Mouse (Mus musculus): Measurements from ENCODE around the gene Lsm6.

Lsm6 gene

GRCm38 (mm10) chr8:78806006-78806405 lies 14.9 kb downstream of the Lsm6 start:
- DNase-seq (ENCODE audit: low spot score in 2 of 2), result no peak

DNA sequence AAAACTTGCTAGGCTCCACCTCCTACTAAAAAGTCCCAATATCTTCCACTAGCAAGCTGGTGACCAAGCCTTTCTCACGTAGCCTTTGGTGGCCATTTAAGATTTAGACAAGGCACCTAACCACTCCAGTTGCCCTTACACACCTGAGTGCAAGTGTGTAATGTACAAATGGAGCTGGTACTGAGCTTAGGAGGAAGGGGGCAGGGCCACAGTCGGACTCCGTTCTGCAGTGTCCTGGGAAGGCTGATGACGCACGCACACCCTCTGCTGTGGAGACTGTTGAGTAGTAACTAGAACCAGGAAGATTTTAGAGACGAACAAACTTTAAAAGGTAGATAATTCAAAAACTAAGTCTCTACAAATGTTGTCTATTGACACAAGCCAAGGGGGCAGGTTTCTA lies 19.7 kb downstream of the Lsm6 start:
- DNase-seq (ENCODE audit: low spot score in 2 of 2), result no peak

DNA sequence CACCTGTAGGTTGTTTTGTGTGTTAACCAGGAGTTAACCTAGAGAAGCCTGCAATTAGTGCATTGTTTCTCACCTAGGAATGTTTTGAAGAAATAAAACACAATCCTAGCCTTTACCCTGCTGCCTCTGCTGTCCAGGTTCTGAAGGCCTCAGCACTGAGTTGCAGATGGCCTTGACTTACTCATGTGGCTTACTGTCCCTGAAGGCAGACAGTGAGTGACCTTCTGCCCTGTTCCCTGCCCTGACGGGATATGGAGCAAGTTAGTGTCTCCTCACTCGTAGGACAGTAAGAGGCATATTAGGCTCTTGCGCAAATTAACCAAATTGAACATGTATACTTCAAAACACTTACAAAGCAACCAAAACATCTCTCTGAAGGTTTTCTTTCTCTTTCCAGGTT lies 22.3 kb downstream of the Lsm6 start:
- no peak for DNase-seq (ENCODE audit: low spot score in 2 of 2)

DNA sequence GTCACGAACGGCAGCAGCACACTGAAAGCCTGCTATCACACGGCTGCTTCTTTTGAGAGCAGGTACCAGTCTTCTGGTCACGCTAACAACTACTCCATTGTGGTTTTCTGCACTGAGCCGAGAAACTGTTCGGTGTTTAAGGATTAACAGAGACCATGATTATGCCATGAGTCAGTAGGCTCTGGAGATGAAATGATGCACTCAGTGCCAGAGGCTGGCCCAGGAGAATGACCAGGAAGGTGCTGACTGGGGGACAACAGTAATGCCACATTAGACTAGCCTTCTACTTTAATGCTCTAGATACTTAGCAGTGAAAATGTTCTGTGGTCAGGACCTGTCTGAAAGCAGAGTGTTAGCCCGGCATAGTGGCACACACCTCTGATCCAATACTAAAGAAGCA lies 23.0 kb downstream of the Lsm6 start:
- no peak for DNase-seq (ENCODE audit: low spot score in 2 of 2)

DNA sequence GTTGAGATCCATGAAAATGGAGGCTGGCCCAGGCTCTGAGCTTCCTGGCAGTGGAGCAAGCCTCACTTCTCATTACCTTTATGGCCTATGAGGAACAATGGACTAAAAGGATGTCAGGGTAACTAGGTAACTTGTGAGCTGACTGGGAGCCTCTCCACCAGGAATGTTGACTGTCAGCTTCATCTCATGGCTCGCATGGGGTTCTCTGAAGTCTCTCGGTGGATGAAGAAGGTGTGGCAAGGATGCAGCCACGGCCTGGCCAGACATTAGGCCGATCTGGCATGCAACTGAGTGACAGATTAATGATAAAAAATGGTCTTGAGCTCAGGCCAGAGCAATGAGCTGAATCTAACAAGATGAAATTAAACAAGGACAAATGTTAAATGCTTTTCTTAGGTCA lies 27.7 kb downstream of the Lsm6 start:
- DNase-seq (ENCODE audit: low spot score in 2 of 2), result no peak

GRCm38 (mm10) chr8:78776816-78777215 lies 44.1 kb downstream of the Lsm6 start:
- no peak for DNase-seq (ENCODE audit: low spot score in 2 of 2)

DNA sequence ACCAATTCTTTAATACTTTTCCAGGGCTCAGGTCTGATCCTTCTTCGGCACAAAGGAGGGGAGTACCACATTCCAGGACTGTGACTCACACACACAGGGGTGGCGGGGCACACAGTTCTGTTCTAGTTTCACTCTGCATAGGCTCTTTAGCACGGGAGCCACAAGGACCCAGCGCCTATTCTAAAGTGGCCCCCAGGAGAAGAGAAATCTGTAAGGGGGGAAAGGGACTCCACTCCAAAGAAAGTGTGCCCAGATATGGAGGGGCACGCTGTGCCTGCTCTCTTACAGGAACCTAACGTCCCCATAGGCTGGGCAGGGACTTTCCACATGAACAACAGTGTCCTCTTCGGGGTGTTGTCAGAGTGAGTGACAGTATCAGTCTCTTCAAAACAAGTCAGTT lies 49.7 kb downstream of the Lsm6 start:
- no peak for DNase-seq (ENCODE audit: low spot score in 2 of 2)

- no peak for DNase-seq (ENCODE audit: low spot score in 2 of 2)
Measured at GRCm38 (mm10) chr8:78770584-78770983, 50.4 kb downstream of the Lsm6 start.

- no peak for DNase-seq (ENCODE audit: low spot score in 2 of 2)
Measured at GRCm38 (mm10) chr8:78765556-78765955, 55.4 kb downstream of the Lsm6 start.

DNA sequence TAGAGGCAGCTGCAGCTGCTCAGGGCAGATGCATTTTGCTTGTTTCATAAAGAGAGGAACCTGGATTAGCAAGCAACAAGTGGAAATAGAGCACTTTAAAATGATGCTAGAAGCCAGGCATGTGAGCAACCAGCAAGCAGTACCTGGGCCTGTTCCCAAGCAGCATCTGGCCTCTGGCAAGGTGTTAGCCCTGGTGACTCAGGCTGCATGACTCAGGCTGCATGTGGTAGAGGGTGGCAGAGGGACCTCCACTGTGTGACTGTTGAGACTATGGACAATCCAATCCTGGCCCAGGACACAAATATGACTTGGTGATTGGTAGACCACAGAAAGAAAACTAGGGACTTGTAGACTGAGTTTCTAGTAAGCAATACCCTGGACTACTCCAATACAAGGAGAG lies 56.0 kb downstream of the Lsm6 start:
- DNase-seq (ENCODE audit: low spot score in 2 of 2), result no peak

GRCm38 (mm10) chr8:78759139-78759538 lies 61.8 kb downstream of the Lsm6 start:
- no peak for DNase-seq (ENCODE audit: low spot score in 2 of 2)

DNA sequence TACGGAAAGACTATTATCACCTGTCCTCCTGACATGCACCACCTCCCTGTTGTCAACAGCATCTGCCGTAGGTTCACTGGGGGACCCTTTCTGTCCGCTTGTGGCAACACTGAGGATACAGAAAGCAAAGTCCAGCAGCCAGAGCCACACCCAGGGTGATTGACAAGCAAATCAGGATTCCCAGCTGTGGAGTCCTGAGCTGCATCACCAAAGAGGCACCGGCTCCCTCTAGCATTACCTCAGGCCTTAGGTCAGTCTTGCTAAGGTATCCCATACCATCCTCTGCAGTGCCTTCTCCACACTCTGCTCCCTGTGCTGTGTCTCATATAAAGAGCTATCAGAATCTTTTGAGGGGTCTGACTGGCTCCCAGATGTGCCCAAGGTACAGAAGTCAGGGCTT lies 66.0 kb downstream of the Lsm6 start:
- no peak for DNase-seq (ENCODE audit: low spot score in 2 of 2)
